Mouse (Mus musculus): Measurements from ENCODE around the gene Usp10.

Usp10 gene

DNA sequence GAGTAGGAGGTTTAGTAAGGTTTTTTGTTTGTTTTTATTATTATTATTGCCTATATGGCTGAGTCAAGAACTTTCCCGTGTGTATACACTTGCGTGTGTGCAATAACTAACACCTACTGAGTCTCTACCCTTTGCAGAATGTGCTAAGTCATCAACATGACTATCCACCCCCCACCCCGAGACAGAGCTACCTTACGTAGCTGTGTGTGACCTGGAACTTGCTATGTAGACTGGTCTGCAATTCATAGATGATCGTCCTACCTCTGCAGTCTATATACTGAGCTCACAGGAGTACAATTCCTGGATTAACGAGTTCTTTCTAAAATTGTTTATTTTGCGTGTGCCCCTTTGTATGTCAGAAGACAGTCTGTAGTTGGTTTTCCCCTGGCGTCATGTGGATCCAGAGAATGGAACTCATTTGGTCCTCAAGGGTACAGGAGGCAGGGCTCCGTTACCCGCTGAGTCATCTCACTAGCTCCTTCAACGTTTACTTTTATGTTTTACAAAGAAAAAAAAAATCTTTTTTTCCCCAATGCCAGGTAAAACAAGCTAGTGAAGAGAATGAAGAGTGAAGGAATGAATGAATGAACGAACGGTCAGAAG, at the start of gene Usp10:
TSS of gene Usp10 (plus strand) at position 417 of the 603 bp plus-strand sequence.
- no peak for DNase-seq

DNA sequence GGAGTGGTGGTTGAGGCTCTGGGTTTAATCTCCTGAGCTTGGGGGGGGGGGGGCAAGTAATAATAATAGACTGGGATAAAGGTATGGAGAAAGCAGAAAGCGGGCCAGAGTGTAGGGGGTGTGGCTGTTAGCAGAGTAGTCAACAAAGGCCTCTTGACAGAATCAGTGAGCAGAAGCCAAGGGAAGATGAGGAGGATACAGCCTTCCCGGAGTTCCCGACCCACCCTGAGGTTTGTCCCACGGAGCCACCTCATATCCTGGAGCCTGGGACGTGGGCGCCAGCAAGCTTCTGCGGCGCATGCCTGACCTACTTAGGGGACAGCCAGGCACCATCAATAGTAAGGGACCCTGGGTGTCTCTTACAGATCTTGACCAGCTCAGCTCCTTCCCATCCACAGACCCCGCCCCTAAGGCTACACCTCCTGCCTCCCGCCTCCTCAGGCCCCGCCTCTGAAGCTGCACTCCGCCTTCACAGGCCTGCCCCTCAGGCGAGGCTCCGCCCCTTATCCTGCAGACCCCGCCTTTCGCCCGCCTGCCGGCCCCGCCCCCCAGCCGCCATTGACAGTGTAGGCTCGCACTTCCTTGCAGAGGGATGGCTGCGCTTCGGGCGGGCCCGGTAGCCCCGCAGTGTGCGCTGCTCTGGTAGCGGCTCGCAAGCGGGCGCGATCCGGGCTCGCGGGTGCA, 48.3 kb upstream of the Usp10 start, which contains the start of gene Klhl36:
TSS of gene Klhl36 (plus strand) at position 561 of the 684 bp plus-strand sequence.
- DNase-seq: peak; percentile 95

DNA sequence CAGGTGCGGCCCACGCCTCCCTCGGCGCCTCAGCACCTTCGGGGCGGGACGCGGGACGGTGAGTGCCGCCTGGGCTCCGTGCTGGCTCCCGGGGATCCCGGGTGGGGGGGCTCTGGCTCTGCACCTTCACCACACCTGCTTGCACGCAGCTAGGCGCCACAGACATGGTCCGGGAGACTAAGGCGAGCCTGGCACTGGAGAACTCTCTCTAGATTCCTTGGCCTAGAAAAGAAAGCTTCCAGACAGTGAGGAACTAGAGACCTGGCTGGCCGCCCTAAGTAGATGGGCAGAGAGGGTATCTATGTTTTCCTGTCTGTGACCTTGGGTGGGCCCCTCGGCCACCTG, 47.8 kb upstream of the Usp10 start:
- no peak for DNase-seq

DNA sequence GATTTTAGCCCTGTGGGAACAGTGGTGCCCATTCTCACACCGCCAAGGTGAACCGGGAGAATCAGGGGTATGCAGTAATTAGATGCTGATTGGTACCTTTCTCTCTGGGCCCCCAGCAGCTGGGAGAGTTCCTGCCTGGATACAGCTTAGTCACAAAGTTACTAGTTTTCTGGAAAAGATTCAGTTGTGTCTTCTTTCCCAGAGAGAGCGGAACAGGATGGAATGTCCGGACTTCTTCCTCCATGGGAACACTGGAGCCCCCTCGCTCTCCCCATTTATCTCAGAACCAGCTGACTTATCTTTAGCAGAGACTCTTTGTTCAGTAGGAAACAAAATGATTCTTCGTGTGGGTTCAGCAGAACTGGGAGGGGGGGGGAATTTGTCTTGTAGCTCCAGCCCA, 47.4 kb upstream of the Usp10 start:
- no peak for DNase-seq

DNA sequence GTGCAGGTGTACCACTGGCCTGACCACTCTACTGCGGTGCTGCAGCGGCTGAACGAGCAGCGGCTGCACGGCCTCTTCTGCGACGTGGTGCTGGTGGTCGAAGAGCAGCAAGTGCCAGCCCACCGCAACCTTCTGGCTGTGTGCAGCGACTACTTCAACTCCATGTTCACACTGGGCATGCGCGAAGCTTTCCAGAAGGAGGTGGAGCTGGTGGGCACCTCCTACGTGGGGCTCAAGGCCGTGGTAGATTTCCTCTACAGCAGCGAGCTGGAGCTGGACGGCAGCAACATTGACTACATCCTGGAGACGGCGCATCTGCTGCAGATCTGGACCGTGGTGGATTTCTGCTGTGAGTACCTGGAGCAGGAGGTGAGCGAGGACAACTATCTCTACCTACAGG, 40.5 kb upstream of the Usp10 start:
- DNase-seq: no peak

DNA sequence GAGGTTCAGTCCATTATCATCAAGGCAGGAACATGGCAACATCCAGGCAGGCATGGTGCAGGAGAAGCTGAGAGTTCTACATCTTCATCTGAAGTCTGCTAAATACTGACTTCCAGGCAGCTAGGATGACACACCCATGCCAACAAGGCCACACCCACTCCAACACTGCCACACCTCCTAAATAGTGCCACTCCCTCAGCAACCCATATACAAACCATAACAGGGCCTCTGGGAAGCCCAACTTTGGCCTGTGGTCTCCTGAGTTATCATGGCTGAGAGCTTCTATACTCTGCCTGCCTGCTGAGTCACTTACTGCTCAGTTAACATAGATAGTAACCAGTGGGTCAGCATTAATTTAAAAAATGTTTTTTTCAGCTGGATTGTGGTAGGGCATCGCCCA, 37.0 kb upstream of the Usp10 start:
- no peak for DNase-seq

DNA sequence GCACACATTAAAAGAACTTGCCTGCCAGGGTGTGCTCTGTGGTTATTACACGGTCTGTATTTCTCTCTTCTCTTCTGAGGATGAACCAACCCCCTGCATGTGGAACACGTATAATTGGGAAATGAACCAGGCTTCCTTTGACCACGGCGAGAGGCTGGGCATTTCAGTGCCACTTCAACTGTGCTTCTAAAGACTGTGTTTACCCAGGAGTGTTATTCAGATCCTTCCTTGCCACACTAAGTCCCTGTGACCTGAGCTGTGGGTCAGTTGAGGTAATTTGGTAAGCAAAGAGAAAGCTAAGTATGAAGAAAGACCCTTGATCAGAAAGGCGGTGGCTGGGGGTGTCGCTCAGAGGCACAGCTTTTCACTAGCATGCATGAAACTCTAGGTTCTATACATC, 28.9 kb upstream of the Usp10 start:
- no peak for DNase-seq

DNA sequence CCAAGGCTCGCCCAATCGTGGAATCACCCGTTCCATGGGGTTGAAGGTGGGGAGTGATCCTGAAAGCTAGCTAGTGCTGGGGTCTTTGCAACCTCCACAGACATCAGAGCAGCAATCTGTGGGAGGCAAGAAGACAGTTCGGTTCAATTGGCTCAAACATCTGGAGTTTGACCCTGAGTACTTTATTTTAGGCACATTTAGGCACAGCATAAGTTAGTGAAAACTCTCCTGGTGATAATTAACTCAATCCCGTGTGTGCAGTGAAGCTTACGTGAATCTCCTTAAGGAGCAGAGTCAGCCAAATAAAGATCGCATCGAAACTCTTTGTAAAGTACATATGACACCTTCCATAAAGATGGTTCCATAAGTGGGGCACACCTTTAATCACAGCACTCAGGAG, 28.2 kb upstream of the Usp10 start:
- no peak for DNase-seq

DNA sequence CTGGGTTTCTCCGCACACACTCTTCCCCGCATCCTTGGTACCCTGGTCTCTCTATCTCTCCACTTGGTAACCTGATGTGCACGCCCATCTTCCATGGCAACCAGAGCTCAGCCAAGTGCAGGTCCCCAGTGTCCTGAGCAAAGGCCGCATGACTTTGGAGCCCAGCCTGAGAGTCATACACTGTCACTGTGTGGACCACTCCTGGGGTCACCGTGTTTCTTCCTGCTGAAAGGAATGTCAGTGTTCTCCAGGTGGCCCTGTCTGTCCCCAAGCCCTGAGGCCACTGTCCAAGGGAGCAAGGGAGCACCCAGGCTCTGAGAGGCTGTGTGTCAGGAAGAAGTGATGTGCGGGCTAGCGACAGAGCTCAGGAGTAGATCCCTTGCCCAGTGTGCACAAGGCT, 26.9 kb upstream of the Usp10 start:
- DNase-seq: no peak

DNA sequence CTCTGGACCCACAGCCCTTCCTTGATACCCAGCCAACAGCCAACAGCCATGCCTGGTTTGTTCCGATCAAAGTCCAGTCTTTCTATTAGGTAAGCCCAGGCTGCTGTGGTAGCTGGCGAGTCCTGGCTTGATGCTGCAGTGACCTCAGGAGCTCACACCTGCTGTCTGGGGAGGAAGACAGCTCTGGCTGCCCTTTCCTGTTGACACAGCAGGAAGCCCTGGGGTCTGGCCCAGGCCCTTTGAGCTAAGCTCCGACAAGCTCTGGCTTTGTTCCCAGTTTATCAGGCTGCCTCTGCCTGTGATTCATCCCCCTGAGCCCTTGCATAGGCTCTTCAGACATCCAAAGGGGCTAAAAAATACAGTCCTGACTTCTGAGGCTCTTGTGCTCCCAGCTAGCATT, 24.5 kb upstream of the Usp10 start:
- DNase-seq: no peak

DNA sequence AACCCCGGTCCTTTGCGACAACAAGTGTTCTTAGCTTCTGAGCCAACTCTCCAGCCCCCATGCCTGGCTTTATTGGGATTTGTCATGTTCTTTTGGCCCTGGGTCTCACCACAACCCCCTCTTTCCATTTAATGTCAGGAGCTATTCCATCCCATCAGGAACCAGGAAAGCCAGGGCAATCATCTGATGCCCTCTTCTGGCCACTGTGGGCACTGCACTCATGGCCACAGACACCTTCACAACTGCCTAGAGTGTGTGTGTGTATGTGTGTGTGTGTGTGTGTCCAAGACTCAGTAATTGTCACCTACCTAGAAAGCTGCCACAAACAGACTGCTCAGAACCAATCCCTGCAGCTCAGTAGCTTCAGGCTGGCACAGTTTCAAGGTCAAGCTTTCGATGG, 23.0 kb upstream of the Usp10 start:
- DNase-seq: no peak

DNA sequence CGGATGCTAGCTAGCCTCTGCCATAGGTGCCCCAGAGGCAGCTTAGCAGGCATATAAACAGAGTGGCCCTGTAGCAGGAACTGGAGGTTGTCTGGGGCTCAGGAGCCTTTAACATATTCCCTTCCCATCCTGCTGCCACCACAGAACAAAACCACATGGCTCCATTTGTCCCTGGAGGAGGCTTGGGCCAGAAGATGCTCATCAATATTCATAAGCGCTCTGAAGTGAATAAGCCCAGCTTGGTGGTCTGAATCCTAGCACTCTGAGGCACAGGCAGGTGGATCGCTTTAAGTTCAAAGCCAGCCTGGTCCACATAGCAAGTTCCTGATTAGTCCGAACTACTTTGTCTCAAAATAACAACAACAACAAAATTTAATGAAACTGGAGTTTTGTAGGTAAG, 22.1 kb upstream of the Usp10 start:
- no peak for DNase-seq

DNA sequence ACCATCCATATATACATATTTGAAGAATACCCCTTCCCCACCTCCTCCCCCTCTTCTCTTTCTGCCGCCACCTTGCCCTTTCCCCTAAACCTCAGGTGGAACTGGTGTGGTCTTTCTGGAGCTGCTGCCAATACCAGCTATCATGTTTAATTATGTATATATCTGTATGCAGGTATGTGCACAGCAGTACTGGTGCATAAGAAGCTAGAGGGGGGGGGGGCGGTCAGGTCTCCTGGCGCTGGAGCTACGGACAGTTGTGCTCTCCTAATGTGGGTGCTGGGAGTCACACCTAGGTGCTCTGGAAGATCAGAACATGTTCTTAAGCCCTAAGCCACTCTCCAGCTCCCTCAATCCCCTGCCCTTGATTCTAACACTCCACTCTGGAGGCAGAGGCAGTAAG, 13.1 kb upstream of the Usp10 start:
- DNase-seq: no peak

DNA sequence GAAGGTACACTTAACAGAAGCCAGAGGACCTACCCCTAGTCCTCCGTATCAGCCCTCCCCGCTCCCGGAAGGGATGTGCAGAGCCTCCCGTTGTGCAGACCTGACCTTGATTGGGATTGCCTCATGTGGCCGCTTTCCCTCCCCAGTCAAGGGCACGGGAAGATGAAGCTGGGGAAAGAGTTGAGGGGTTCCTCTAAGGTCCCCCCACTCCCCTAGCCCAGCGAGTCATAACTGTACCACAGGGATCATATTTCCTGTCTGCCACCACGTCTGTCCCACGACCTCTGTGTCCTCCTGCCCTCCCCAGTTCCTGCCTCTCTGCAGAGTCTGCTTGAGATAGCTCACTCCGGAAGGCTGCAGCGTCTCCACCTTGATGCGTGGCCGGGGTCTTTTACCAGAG, 12.2 kb upstream of the Usp10 start:
- no peak for DNase-seq

DNA sequence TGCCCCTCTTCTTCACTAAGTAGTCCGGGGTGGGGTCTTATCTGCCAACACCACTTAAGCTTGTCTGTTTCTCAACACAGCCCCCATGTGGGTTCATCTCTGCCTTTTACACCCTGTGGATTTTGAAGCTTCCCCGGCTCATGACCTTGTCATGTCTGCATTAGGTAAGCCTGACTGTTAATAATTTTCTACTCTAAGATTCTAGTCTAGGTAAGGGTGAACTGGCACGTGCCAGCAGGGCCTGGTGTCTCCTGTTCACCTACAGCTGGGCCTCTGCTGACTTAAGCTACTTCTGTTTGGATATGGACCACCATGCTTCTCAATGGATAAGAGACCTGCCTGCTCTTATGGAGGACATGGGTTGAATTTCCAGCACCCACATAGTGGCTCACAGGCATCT, 8.8 kb upstream of the Usp10 start:
- DNase-seq: no peak

DNA sequence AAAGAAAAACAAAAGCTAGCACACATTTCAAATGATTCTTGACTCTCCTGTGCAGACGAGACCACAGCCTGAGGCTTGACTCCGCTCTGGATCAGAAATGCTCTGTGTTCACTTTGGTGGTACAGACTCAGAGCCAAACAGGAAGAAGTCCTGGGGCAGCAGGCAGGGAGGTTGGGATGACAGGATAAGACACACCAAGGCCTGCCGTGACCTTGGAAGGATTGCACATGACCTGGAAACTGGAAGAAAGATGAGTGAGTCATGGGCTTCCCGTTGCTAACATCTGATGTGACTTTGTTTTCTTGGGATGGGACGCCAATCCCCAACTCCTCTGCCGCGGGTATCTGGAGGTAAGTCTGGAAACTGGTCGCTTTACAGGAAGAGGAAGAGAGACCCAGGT, 8.2 kb upstream of the Usp10 start:
- no peak for DNase-seq

DNA sequence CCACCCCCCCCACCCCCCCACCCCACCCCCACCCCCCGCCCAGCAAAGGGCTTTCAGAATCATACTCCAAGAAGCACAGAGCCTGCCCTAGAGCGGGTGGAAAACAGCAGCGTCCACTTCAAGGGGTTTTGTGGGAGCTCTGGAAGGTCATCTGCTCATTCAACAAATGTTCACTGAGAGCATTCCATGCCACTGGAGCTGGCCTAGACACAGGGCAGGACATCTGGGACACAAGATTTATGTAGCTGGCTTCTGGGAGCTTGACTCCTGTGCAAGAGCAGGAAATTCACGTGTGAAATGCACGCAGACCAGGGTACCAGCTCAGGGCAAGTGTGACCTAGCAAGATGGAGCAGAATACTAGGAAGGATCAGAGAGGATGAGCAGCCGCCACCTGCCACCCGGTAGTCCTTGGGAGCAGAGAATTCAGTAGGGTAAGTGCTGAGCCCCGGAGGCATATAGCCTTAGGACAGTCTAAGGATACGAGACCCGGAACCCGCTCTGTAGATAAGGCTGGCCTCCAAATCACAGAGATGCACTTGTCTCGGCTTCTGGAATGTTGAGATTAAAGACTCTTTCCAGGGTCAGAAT, 5.7 kb upstream of the Usp10 start:
- no peak for DNase-seq

DNA sequence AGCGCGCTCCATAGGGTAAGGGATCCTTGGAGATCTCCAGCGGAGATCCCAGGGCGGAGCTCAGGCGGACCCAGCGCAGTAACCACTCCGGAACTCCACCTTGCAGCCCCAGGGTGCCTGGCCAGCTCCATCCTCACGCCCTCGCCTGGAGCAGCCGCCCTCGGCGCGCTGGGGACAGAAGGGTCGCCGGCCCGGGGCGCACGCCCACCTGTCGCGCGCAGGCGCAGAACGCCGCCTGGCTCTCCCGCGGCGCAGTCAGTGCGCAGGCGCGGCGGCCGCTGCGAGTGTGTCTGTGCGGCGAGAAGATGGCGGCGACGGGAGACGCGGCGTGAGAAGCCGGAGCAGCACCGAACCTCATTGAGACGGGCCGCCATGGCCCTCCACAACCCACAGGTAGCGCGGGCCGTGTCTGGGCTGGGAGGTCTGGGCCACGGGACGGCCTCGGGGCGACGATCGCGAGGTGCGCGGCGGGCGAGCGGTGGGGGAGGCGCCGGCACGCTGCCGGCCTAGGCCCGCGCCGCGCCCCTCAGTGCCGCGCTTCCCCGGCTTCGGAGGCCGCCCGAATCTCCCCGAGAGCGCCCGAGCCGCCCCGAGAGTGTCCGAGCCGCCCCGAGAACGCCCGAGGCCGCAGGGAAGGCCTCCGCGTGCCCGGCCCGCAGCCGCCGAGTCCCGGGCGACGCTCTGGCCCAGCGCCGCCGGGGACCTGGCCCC, 542 bp downstream of the Usp10 start, which contains the start of gene Gm20388:
TSS of gene Gm20388 (plus strand) at position 295 of the 711 bp plus-strand sequence.
- DNase-seq: peak; percentile 94

DNA sequence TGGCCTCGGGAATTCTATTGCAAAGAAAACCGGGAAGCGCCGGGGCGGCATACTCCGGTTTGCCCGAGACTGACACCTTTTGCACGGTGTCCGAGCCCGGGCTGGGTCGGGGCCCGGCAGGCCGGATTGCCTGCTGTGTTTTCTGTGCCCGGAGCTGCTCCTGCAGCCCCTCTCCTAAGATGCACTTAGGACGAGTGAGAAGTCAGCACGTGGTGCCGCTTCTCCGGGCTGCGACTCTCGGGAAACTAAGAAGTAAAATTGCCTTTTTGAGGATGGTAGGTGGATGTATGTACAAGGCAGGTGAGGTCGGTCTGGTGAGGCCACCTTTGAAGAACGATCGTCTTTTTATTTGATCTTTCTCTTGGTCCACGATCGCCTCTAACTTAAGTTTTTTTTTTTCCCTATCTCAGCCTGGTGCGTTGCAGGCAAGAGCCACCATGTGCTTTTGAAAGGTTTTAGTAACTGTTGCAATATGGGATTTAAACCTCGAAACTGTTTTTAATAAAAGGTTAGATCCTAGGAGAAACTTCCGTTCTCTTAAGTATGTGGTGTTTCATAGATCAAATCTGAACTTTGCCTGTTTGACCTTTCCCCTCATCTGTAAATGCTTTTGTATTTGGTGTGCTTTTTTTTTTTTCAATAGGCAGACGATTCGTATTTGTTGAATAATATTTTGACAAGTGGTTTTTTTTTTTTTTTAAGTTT, 1.2 kb downstream of the Usp10 start:
- DNase-seq: no peak

DNA sequence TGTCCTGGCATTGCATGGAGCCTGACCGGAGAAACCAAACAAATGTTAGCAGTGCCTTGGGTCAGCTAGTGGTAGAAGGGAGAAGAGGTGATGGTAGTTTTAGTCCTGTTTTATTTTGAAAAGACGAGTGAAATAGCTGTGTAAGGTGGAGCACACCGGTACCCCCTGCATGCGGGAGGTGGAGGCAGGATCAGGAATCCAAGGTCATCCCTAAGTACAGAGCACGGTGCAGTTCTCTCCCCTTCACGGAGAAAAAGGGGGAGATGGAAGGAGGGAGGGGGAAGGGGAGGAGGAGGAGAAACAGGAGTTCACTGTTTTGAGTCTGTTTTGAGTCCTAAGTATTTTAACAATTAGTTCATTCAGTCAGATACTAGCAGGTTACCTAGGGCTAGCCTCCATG, 2.5 kb downstream of the Usp10 start:
- no peak for DNase-seq

DNA sequence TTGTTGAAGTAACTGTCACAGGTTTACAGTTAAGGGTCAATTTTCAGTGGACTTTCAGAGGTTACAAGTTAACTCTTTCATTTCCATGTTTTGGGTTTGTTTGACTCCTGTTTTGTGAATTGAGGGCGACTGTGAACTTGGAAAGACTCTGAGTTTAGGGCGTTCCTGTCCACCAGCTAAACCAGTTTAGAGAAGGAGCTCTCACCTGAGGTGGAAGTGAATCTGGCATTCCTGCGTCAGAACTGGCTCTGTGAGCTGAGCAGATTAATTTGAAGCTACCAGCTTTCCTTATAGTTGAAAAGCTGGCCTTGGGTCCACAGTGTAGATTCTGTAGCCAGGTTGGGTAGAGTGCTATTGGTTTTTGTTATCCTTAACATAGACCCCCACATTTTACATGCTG, 3.0 kb downstream of the Usp10 start:
- DNase-seq: no peak

DNA sequence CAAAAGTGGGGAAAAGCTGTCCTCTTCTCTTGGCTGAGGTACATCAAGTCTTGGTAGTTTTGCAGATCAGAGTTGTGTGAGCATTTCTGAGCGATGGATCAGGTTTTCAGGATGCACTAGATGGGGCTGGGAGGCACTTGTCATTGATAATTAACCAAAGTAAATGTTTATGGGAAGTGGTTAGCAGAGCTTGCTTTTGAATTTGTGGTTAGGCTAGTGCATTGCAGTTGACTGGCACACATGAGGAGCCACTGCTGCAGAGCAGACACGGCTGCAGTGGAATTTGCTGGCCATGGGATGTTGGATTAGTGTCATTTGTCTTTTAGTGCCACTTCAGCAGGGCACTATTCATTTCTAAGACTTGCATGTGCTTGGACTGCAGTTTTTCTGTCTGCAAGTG, 4.0 kb downstream of the Usp10 start:
- no peak for DNase-seq

DNA sequence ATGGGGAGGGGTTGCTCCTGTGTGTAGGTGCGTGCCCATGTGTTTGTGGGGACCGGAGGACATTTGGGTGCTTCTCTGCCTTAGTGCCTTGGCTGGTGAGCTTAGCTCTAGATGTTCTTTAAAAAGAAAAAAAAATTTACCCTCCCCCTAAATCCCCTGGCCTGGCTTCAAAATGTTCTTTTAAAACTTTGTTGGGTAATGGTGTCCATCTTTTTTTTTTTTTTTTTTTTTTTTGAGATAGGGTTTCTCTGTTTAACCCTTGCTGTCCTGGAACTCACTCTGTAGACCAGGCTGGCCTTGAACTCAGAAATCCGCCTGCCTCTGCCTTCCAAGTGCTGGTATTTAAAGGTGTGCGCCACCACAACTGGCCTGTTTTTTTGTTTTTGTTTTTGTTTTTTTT, 5.1 kb downstream of the Usp10 start:
- DNase-seq: no peak

Measured in right cerebral cortex, postnatal 25 days (tissue).